Mouse (Mus musculus) limb, embryonic 12.5 days (tissue): ENCODE measurements around the gene Bmpr1a. TPM values are rescaled to one million over a fixed set of nuclear protein-coding genes. Genes with fewer than 3 reads are reported as not detected.

Experiments used
- ATAC-seq: fragments of 200-750 bp; cut with Nextera tagmentation; 2 replicates; pipeline ENCODE4 v1.8.0; 2017; ENCODE audit warnings: low read depth, moderate TSS enrichment; ENCODE audit not compliant: insufficient number of reproducible peaks, insufficient read depth, low FRiP score, low TSS enrichment
- H3K27ac ChIP-seq: fragments of 300-500 bp; sonication (generic); 2 replicates; pipeline ENCODE4 v1.5.1; 2016; ENCODE audit warnings: mild to moderate bottlenecking, moderate library complexity
- H3K27me3 ChIP-seq: fragments of 300-500 bp; sonication (generic); 2 replicates; pipeline ENCODE4 v1.6.1; 2016; ENCODE audit warnings: mild to moderate bottlenecking, moderate library complexity
- H3K36me3 ChIP-seq: fragments of 300-500 bp; sonication (generic); 2 replicates; pipeline ENCODE4 v1.6.1; 2016; ENCODE audit warnings: mild to moderate bottlenecking, moderate library complexity
- H3K4me1 ChIP-seq: fragments of 300-500 bp; sonication (generic); replicated peaks from 2 replicates; pipeline ENCODE4 v1.6.1; 2016
- H3K4me2 ChIP-seq: fragments of 300-500 bp; sonication (generic); 2 replicates; pipeline ENCODE4 v1.6.1; 2016; ENCODE audit warnings: mild to moderate bottlenecking, moderate library complexity
- H3K4me3 ChIP-seq: fragments of 300-500 bp; sonication (generic); replicated peaks from 2 replicates; pipeline ENCODE4 v1.5.1; 2016; ENCODE audit warnings: mild to moderate bottlenecking
- H3K9ac ChIP-seq: fragments of 300-500 bp; sonication (generic); replicated peaks from 2 replicates; pipeline ENCODE4 v1.6.1; 2016; ENCODE audit warnings: mild to moderate bottlenecking, moderate library complexity
- H3K9me3 ChIP-seq: fragments of 300-500 bp; sonication (generic); 2 replicates; pipeline ENCODE4 v1.6.1; 2016; ENCODE audit warnings: mild to moderate bottlenecking, moderate library complexity
- WGBS: fragments of 180-500 bp; shearing (Covaris S2); methylation state at CpG from one replicate; pipeline ENCODE4 v1.1.7; 2016; 5-methylcytosine and 5-hydroxymethylcytosine counted together
- polyA plus RNA-seq: library from polyadenylated mRNA; unstranded; fragments of >200 nt; fragmentation: Nextera tagmentation; extraction: Ambion mirVana; gene quantifications from 2 replicates; pipeline ENCODE4 v1.2.1, GENCODE M21; 2016

Bmpr1a gene
- polyA plus RNA-seq, 1 experiment from 2014 or later, result 67.4 TPM

DNA sequence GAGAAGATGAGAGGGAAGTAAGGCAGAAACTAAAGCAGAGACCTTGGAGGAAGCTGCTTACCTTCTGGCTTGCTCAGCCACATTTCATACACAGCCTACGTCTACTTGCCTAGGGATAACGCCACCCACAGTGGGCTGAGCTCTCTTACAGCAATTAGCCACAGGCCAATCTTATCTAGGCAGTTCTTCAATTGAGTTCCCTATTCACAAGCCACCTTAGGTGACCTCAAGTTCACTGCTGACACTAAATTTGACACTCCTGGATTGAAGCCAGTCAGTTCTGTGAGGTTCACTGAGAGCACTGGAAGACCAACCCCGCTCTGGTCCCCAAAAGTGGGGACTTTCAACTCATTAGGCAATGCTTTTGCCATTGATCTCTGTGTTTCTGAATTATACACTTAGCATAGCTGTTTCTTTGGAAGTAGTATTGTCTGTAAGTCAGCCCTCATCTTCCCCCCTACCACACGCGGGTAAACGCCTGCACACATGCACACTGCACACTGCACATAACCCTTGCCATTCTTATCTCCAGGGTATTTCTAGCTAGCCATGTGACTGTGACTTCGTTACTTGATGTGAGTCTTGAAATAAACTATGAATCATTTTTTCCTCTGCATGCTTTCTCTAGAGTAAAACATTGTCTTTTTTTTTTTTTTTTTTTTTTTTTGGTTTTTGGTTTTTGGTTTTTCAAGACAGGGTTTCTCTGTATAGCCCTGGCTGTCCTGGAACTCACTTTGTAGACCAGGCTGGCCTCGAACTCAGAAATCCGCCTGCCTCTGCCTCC is 120.0 kb downstream of the Bmpr1a start:
- Histone ChIP-seq H3K27ac (no peak overlapping the region), H3K36me3 (no peaks in the 10 kb centered on the region), H3K4me2 (no peak overlapping the region), H3K9ac (no peak overlapping the region), H3K4me3 (no peak overlapping the region), H3K4me1 (peaks cover 11% of the 10 kb centered on the region), H3K9me3 (no peaks in the 10 kb centered on the region), H3K27me3 (no peaks in the 10 kb centered on the region)
- ATAC-seq, result no peak
- WGBS, result 94% methylated on average over 9 of the region's 9 CpGs

GRCm38 (mm10) chr14:34378560-34379331 is 124.4 kb downstream of the Bmpr1a start:
- H3K4me2 ChIP-seq, result peak overlapping the region; percentile 4; the same call in 1 of the 2 replicates
- H3K9ac ChIP-seq, result no peak overlapping the region; the same call in 1 of the 2 replicates
- WGBS, result 42% methylated on average over 11 of the region's 11 CpGs
- no peak overlapping the region for H3K4me3 ChIP-seq
- peak overlapping the region; percentile 92 for H3K27ac ChIP-seq
- no peaks in the 10 kb centered on the region for H3K36me3 ChIP-seq
- peaks cover 38% of the 10 kb centered on the region for H3K4me1 ChIP-seq
- H3K27me3 ChIP-seq, result no peaks in the 10 kb centered on the region
- no peaks in the 10 kb centered on the region for H3K9me3 ChIP-seq
- peak; percentile 54; the same call in 1 of the 2 replicates for ATAC-seq

- WGBS, result 78% methylated on average over 4 of the region's 4 CpGs
- Histone ChIP-seq H3K9ac (no peak overlapping the region), H3K36me3 (no peaks in the 10 kb centered on the region), H3K4me1 (peaks cover 38% of the 10 kb centered on the region), H3K27me3 (no peaks in the 10 kb centered on the region), H3K4me3 (no peak overlapping the region), H3K9me3 (no peaks in the 10 kb centered on the region), H3K4me2 (no peak overlapping the region), H3K27ac (no peak overlapping the region)
- ATAC-seq, result no peak
These were observed 126.0 kb downstream of the Bmpr1a start for GRCm38 (mm10) chr14:34377121-34377520.

- H3K4me2 ChIP-seq, result 0 out of 2 replicates have a peak overlapping the region, but pooled peaks have one; percentile 15
- ATAC-seq, result no peak
- 76% methylated on average over 5 of the region's 5 CpGs for WGBS
- no peaks in the 10 kb centered on the region for H3K27me3 ChIP-seq
- no peak overlapping the region for H3K9ac ChIP-seq
- H3K4me1 ChIP-seq, result peaks cover 38% of the 10 kb centered on the region
- H3K36me3 ChIP-seq, result no peaks in the 10 kb centered on the region
- H3K27ac ChIP-seq, result no peak overlapping the region
- 0 out of 2 replicates have a peak overlapping the region, but pooled peaks have one; percentile 7 for H3K4me3 ChIP-seq
- H3K9me3 ChIP-seq, result no peaks in the 10 kb centered on the region
These were observed 127.2 kb downstream of the Bmpr1a start for GRCm38 (mm10) chr14:34375941-34376340.

GRCm38 (mm10) chr14:34375415-34375904 is 127.7 kb downstream of the Bmpr1a start, which contains the start of gene Mmrn2:
Gene Mmrn2, plus strand, starts transcription at chr14:34375465.
- Histone ChIP-seq H3K4me3 (0 out of 2 replicates have a peak within 1 kb of the TSS, but pooled peaks have one; percentile 7), H3K27me3 (no peaks in the 10 kb centered on the region), H3K4me2 (0 out of 2 replicates have a peak within 1 kb of the TSS, but pooled peaks have one; percentile 15), H3K9ac (no peak within 1 kb of the TSS), H3K27ac (no peak within 1 kb of the TSS), H3K4me1 (peaks cover 38% of the 10 kb centered on the region), H3K9me3 (no peaks in the 10 kb centered on the region), H3K36me3 (no peaks in the 10 kb centered on the region)
- ATAC-seq, result no peak
- WGBS, result 83% methylated on average over 13 of the region's 13 CpGs

DNA sequence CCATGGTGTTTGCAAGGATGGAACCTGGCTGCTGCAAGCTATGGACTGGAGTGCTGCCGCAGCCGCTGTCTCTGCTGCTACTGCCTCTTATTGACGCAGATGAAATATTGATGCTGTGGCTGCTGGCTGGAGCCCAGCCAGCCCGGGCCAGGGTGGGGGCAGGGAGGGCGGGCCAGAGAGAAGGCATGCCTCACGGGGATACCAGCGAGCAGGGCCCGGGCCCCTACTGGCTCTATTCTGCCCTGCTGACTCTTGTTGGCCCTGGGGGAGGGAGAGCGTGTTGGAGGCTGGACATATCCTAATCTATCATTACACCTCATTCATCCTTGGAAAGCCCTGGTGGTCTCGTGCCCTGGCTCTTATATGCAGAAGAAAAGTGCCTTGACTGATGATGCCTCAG is 128.6 kb downstream of the Bmpr1a start, which contains the start of gene Sncg:
TSS of gene Sncg (minus strand) at position 213 of the 400 bp plus-strand sequence.
- no peak within 1 kb of the TSS for H3K9ac ChIP-seq

GRCm38 (mm10) chr14:34373581-34373980 is 129.6 kb downstream of the Bmpr1a start:
- no peaks in the 10 kb centered on the region for H3K9me3 ChIP-seq
- H3K27me3 ChIP-seq, result no peaks in the 10 kb centered on the region
- H3K4me3 ChIP-seq, result no peak overlapping the region
- H3K9ac ChIP-seq, result no peak overlapping the region
- H3K4me2 ChIP-seq, result no peak overlapping the region
- no peak for ATAC-seq
- H3K36me3 ChIP-seq, result no peaks in the 10 kb centered on the region
- H3K27ac ChIP-seq, result no peak overlapping the region
- WGBS, result 76% methylated on average over 6 of the region's 6 CpGs
- peaks cover 32% of the 10 kb centered on the region for H3K4me1 ChIP-seq

More for the DNA sequence above, 128.6 kb downstream of the Bmpr1a start, which contains the start of gene Sncg:
- 0 out of 2 replicates have a peak within 1 kb of the TSS, but pooled peaks have one; percentile 7 for H3K4me3 ChIP-seq
- H3K27me3 ChIP-seq, result no peaks in the 10 kb centered on the region
- H3K4me2 ChIP-seq, result no peak within 1 kb of the TSS
- peaks cover 38% of the 10 kb centered on the region for H3K4me1 ChIP-seq
- H3K9me3 ChIP-seq, result no peaks in the 10 kb centered on the region
- 55% methylated on average over 9 of the region's 10 CpGs for WGBS
- no peaks in the 10 kb centered on the region for H3K36me3 ChIP-seq
- H3K27ac ChIP-seq, result no peak within 1 kb of the TSS
- no peak for ATAC-seq

DNA sequence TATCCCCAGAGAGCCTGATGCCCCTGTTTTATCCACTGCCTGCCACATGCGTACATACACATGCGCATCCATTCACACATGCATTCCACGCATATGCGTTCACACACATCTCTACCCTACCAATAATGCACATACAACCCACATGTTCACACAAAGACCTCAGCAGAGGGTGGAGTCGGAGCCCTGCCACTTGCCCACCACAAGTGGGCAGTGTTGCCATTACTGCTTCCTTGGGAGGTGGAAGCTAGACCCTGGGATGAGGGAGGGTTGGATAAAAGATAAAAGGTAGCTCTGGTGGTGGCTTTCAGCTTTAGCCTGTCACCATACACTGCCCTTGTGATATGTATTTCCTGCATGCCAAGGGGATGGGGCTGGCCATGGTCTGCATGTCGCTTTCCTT is 130.5 kb downstream of the Bmpr1a start:
- Histone ChIP-seq H3K4me3 (no peak overlapping the region), H3K27me3 (no peaks in the 10 kb centered on the region), H3K4me2 (no peak overlapping the region), H3K9me3 (no peaks in the 10 kb centered on the region), H3K9ac (no peak overlapping the region), H3K36me3 (no peaks in the 10 kb centered on the region), H3K4me1 (peaks cover 23% of the 10 kb centered on the region; the same call in 1 of the 2 replicates), H3K27ac (no peak overlapping the region)
- ATAC-seq, result no peak
- WGBS, result 79% methylated on average over 6 of the region's 6 CpGs

DNA sequence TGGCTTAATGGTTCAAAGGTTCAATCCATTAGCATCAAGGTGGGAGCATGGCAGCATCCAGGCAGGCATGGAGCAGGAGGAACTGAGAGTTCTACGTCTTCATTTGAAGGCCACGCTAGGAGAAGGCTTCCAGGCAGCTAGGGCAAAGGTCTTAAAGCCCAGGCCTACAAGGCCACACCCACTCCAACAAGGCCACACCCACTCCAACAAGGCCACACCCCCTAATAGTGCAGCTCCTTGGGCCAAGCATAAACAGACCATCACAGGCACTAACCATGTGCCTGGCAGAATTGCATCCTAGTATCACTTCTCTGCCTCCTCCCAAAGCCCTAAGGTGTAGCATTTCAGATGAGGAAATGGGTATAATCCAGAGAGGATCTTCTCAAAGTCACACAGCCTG is 131.4 kb downstream of the Bmpr1a start:
- peaks cover 15% of the 10 kb centered on the region; the same call in 1 of the 2 replicates for H3K4me1 ChIP-seq
- H3K9ac ChIP-seq, result no peak overlapping the region
- H3K27me3 ChIP-seq, result no peaks in the 10 kb centered on the region
- 62% methylated on average over 2 of the region's 2 CpGs for WGBS
- H3K4me3 ChIP-seq, result no peak overlapping the region
- no peak for ATAC-seq
- H3K36me3 ChIP-seq, result no peaks in the 10 kb centered on the region
- H3K27ac ChIP-seq, result no peak overlapping the region
- no peak overlapping the region for H3K4me2 ChIP-seq
- no peaks in the 10 kb centered on the region for H3K9me3 ChIP-seq

- Histone ChIP-seq H3K9ac (no peak overlapping the region), H3K4me1 (peaks cover 9% of the 10 kb centered on the region; the same call in 1 of the 2 replicates), H3K36me3 (no peaks in the 10 kb centered on the region), H3K27ac (no peak overlapping the region), H3K4me2 (no peak overlapping the region), H3K27me3 (no peaks in the 10 kb centered on the region), H3K4me3 (no peak overlapping the region), H3K9me3 (no peaks in the 10 kb centered on the region)
- 87% methylated on average over 3 of the region's 3 CpGs for WGBS
- ATAC-seq, result no peak
These were observed 132.2 kb downstream of the Bmpr1a start for GRCm38 (mm10) chr14:34370921-34371320.

- Histone ChIP-seq H3K36me3 (no peaks in the 10 kb centered on the region), H3K4me3 (no peak overlapping the region), H3K9me3 (no peaks in the 10 kb centered on the region), H3K4me1 (peaks cover 8% of the 10 kb centered on the region; the same call in 1 of the 2 replicates), H3K4me2 (no peak overlapping the region), H3K27me3 (no peaks in the 10 kb centered on the region), H3K27ac (no peak overlapping the region), H3K9ac (no peak overlapping the region)
- 46% methylated on average over 3 of the region's 3 CpGs for WGBS
- no peak for ATAC-seq
These were observed 132.9 kb downstream of the Bmpr1a start for GRCm38 (mm10) chr14:34370203-34370602.
